Mouse (Mus musculus) MEL (cell line): ENCODE data around the gene Wdr86. TPM values are rescaled to one million over a fixed set of nuclear protein-coding genes. Genes with fewer than 3 reads are reported as not detected.

Source experiments
- DNase-seq: peaks from one replicate; pipeline ENCODE4 v3.0.0; 2011; ENCODE audit warnings: low read depth, low spot score
- H3K27ac ChIP-seq: 2 replicates; pipeline ENCODE4 v1.5.1; 2012; ENCODE audit warnings: low read depth, mild to moderate bottlenecking, control low read depth, low read length, moderate library complexity; ENCODE audit not compliant: control insufficient read depth
- H3K27me3 ChIP-seq, 2 experiments: fragments of 150-350 bp in 1 of 2; sonication (generic) in 1 of 2; 2 replicates each; pipeline ENCODE4 v1.6.1; 2012; ENCODE audit warnings: low read length in 2 of 2, mild to moderate bottlenecking in 2 of 2, improper control_type of control experiment in 1 of 2, moderate library complexity in 1 of 2; ENCODE audit not compliant: insufficient read depth in 2 of 2, control insufficient read depth in 1 of 2
- H3K36me3 ChIP-seq, 2 experiments: 2 replicates each; pipeline ENCODE4 v1.6.1; 2012 to 2014; ENCODE audit warnings: low read length in 2 of 2, improper control_type of control experiment in 1 of 2, inconsistent platforms in 1 of 2, mild to moderate bottlenecking in 1 of 2; ENCODE audit not compliant: insufficient read depth in 2 of 2, control insufficient read depth in 1 of 2
- H3K4me1 ChIP-seq, 2 experiments: fragments of 150-350 bp in 1 of 2; sonication (generic) in 1 of 2; 2 replicates each; pipeline ENCODE4 v1.6.1; 2012; ENCODE audit warnings: low read length in 2 of 2, improper control_type of control experiment in 1 of 2, mild to moderate bottlenecking in 1 of 2; ENCODE audit not compliant: insufficient read depth in 2 of 2, control insufficient read depth in 1 of 2
- H3K4me3 ChIP-seq, 2 experiments: fragments of 150-350 bp in 1 of 2; sonication (generic) in 1 of 2; 2 replicates each; pipeline ENCODE4 v1.5.1; 2012; ENCODE audit warnings: low read depth in 2 of 2, low read length in 2 of 2, mild to moderate bottlenecking in 2 of 2, moderate library complexity in 2 of 2, control low read depth in 1 of 2, improper control_type of control experiment in 1 of 2; ENCODE audit not compliant: control insufficient read depth in 1 of 2, insufficient read depth in 1 of 2
- H3K79me2 ChIP-seq: 2 replicates; pipeline ENCODE4 v1.6.1; 2012; ENCODE audit warnings: mild to moderate bottlenecking, low read length, moderate library complexity; ENCODE audit not compliant: control insufficient read depth, poor library complexity, insufficient read depth
- H3K9ac ChIP-seq: 2 replicates; pipeline ENCODE4 v1.6.1; 2012; ENCODE audit warnings: low read depth, mild to moderate bottlenecking, control low read depth, low read length, moderate library complexity; ENCODE audit not compliant: control insufficient read depth, poor library complexity, severe bottlenecking
- H3K9me3 ChIP-seq: fragments of 150-350 bp; sonication (generic); replicated peaks from 2 replicates; pipeline ENCODE4 v1.6.1; 2012; ENCODE audit warnings: mild to moderate bottlenecking, low read length, improper control_type of control experiment, moderate library complexity; ENCODE audit not compliant: insufficient read depth
- CHD1 ChIP-seq: IDR thresholded peaks from 2 replicates; pipeline ENCODE4 v1.6.1; 2012; ENCODE audit warnings: low read depth, mild to moderate bottlenecking, inconsistent platforms, low read length, improper control_type of control experiment
- CHD2 ChIP-seq: IDR thresholded peaks from 2 replicates; pipeline ENCODE4 v1.6.1; 2011; ENCODE audit warnings: low read length, improper control_type of control experiment
- CTCF ChIP-seq, 3 experiments: IDR thresholded peaks in 2 of 3; conservative IDR thresholded peaks in 1 of 3; 2 replicates each; pipeline ENCODE4 v1.5.1; 2011 to 2012; ENCODE audit warnings: low read length in 3 of 3, low read depth in 2 of 3, mild to moderate bottlenecking in 2 of 3, improper control_type of control experiment in 1 of 3, inconsistent platforms in 1 of 3, mixed read lengths in 1 of 3, moderate library complexity in 1 of 3; ENCODE audit not compliant: control insufficient read depth in 1 of 3, insufficient read depth in 1 of 3, poor library complexity in 1 of 3, severe bottlenecking in 1 of 3
- GABPA ChIP-seq: IDR thresholded peaks from 2 replicates; pipeline ENCODE4 v1.6.1; 2012; ENCODE audit warnings: low read depth, mild to moderate bottlenecking, inconsistent platforms, low read length, improper control_type of control experiment, moderate library complexity
- HCFC1 ChIP-seq: IDR thresholded peaks from 2 replicates; pipeline ENCODE4 v1.6.1; 2012; ENCODE audit warnings: low read depth, mild to moderate bottlenecking, inconsistent platforms, low read length, improper control_type of control experiment, moderate library complexity
- KAT2A ChIP-seq: conservative IDR thresholded peaks from 2 replicates; pipeline ENCODE4 v1.6.1; 2012; ENCODE audit warnings: low read depth, low read length, improper control_type of control experiment, inconsistent platforms
- MAX ChIP-seq: IDR thresholded peaks from 2 replicates; pipeline ENCODE4 v1.6.1; 2011; ENCODE audit warnings: low read length, improper control_type of control experiment
- MAZ ChIP-seq: IDR thresholded peaks from 2 replicates; pipeline ENCODE4 v1.6.1; 2012; ENCODE audit warnings: low read depth, mild to moderate bottlenecking, inconsistent platforms, low read length, improper control_type of control experiment
- MXI1 ChIP-seq: IDR thresholded peaks from 2 replicates; pipeline ENCODE4 v1.6.1; 2011; ENCODE audit warnings: mild to moderate bottlenecking, low read depth, low read length, improper control_type of control experiment
- NRF1 ChIP-seq: IDR thresholded peaks from 2 replicates; pipeline ENCODE4 v1.6.1; 2014; ENCODE audit warnings: low read depth, mild to moderate bottlenecking, inconsistent platforms, low read length, improper control_type of control experiment, moderate library complexity; ENCODE audit not compliant: poor library complexity, insufficient read depth, severe bottlenecking
- POLR2A ChIP-seq, 2 experiments: IDR thresholded peaks; 2 replicates each; pipeline ENCODE4 v1.6.1; 2011 to 2012; ENCODE audit warnings: low read length in 2 of 2, mild to moderate bottlenecking in 2 of 2, control low read depth in 1 of 2, improper control_type of control experiment in 1 of 2, low read depth in 1 of 2, moderate library complexity in 1 of 2; ENCODE audit not compliant: control insufficient read depth in 1 of 2, insufficient read depth in 1 of 2, poor library complexity in 1 of 2
- RAD21 ChIP-seq: IDR thresholded peaks from 2 replicates; pipeline ENCODE4 v1.6.1; 2011; ENCODE audit warnings: mild to moderate bottlenecking, low read depth, low read length, improper control_type of control experiment
- RCOR1 ChIP-seq: IDR thresholded peaks from 2 replicates; pipeline ENCODE4 v1.6.1; 2012; ENCODE audit warnings: low read depth, mild to moderate bottlenecking, inconsistent platforms, low read length, improper control_type of control experiment
- TAL1 ChIP-seq: IDR thresholded peaks from 2 replicates; pipeline ENCODE4 v1.6.1; 2012; ENCODE audit warnings: mild to moderate bottlenecking, inconsistent platforms, low read length, moderate library complexity, mixed read lengths
- TBP ChIP-seq: IDR thresholded peaks from 2 replicates; pipeline ENCODE4 v1.8.0; 2011; ENCODE audit warnings: low read depth, low read length, improper control_type of control experiment
- TCF12 ChIP-seq: IDR thresholded peaks from 2 replicates; pipeline ENCODE4 v1.6.1; 2014; ENCODE audit warnings: low read depth, mild to moderate bottlenecking, inconsistent platforms, low read length, improper control_type of control experiment, moderate library complexity
- UBTF ChIP-seq: IDR thresholded peaks from 2 replicates; pipeline ENCODE4 v1.6.1; 2012; ENCODE audit warnings: low read depth, mild to moderate bottlenecking, inconsistent platforms, low read length, improper control_type of control experiment, moderate library complexity, borderline replicate concordance; ENCODE audit not compliant: insufficient read depth
- USF1 ChIP-seq: IDR thresholded peaks from 2 replicates; pipeline ENCODE4 v1.6.1; 2014; ENCODE audit warnings: low read depth, mild to moderate bottlenecking, inconsistent platforms, low read length, improper control_type of control experiment, moderate library complexity
- USF2 ChIP-seq, 2 experiments: IDR thresholded peaks; 2 replicates each; pipeline ENCODE4 v1.6.1; 2011 to 2012; ENCODE audit warnings: improper control_type of control experiment in 2 of 2, low read length in 2 of 2, borderline replicate concordance in 1 of 2, inconsistent platforms in 1 of 2, low read depth in 1 of 2, mild to moderate bottlenecking in 1 of 2; ENCODE audit not compliant: insufficient read depth in 1 of 2
- ZC3H11A ChIP-seq: IDR thresholded peaks from 2 replicates; pipeline ENCODE4 v1.6.1; 2012; ENCODE audit warnings: low read depth, mild to moderate bottlenecking, inconsistent platforms, low read length, improper control_type of control experiment
- polyA plus RNA-seq, 2 experiments: library from polyadenylated mRNA; stranded (reverse) in 1 of 2; unstranded in 1 of 2; fragments of >175 nt in 1 of 2; fragments of >200 nt in 1 of 2; gene quantifications; 2 replicates each; pipeline versions ENCODE4 v1.2.1 to v1.2.4; 2012; ENCODE audit warnings: low replicate concordance in 2 of 2, low read depth in 1 of 2; ENCODE audit not compliant: insufficient read length in 2 of 2, insufficient read depth in 1 of 2, missing spikeins in 1 of 2
- total RNA-seq: library from RNA; depleted of rRNA; stranded (reverse); fragments of 300-350 nt; gene quantifications from 2 replicates; pipeline ENCODE4 v1.2.3, GENCODE M21; 2012

The Wdr86 gene
- total and polyA plus RNA-seq, 3 experiments, result not detected

GRCm38 (mm10) chr5:24747533-24747932, 17.0 kb upstream of the Wdr86 start:
- TF ChIP-seq TBP, result no peak
- TF ChIP-seq USF1, result no peak
- no peak for TF ChIP-seq ZC3H11A
- TF ChIP-seq RCOR1, result no peak
- H3K27ac ChIP-seq, result no peak overlapping the region
- peaks cover 7 to 11% of the 10 kb centered on the region in 2 experiments for H3K4me1 ChIP-seq
- H3K4me3 ChIP-seq, result no peak overlapping the region
- H3K9me3 ChIP-seq, result no peaks in the 10 kb centered on the region
- H3K36me3 ChIP-seq, result 0 out of 4 replicates have a peak, but pooled peaks cover 0 to 2% of the 10 kb centered on the region in 2 experiments
- no peak overlapping the region for H3K9ac ChIP-seq
- DNase-seq, result no peak
- peaks cover 0 to 6% of the 10 kb centered on the region in 2 experiments; a peak in 3 of 4 replicates for H3K27me3 ChIP-seq
- H3K79me2 ChIP-seq, result no peaks in the 10 kb centered on the region; the same call in 1 of the 2 replicates

DNA sequence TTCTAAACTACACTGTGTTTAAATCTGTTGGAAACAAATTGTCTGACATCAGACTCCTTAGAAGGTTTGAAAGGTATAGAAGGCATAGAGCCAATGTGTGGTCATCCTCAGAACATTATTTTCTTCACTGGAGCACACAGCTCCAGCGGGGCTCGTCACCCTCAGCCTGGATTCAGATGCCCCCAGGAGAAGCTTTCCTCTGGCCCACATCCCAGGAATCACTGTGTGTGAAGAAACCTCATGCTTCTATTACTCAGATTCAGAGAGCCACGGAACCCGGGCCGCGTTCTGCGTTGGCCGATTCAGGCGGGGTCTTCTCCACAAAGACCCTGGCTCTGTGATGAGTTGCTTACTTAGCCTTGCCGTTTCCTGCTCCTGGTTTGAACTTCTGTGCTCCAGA, 13.4 kb upstream of the Wdr86 start:
- Histone ChIP-seq H3K27ac (no peak overlapping the region), H3K9ac (no peak overlapping the region), H3K79me2 (no peaks in the 10 kb centered on the region), H3K9me3 (no peaks in the 10 kb centered on the region), H3K4me1 (no peaks in the 10 kb centered on the region), H3K27me3 (peaks cover 12 to 17% of the 10 kb centered on the region in 2 experiments), H3K4me3 (no peak overlapping the region), H3K36me3 (no peaks in the 10 kb centered on the region)
- TF ChIP-seq UBTF (no peak), CTCF (IDR thresholded peaks at IDR 0.05 in 2 of 3, conservative IDR thresholded peaks at IDR 0.05 in 1 of 3; ENCODE audit: control insufficient read depth in 1 of 3, insufficient read depth in 1 of 3, low read depth in 2 of 3, low read length in 3 of 3, poor library complexity in 1 of 3, severe bottlenecking in 1 of 3) (no peak), MXI1 (no peak), NRF1 (no peak), CHD1 (no peak), TAL1 (no peak), GABPA (no peak), MAZ (no peak), RAD21 (no peak), USF1 (no peak), HCFC1 (no peak), TCF12 (no peak), POLR2A (IDR thresholded peaks at IDR 0.05; ENCODE audit: control insufficient read depth in 1 of 2, insufficient read depth in 1 of 2, low read depth in 1 of 2, low read length in 2 of 2, poor library complexity in 1 of 2) (no peak), MAX (no peak), CHD2 (no peak), USF2 (IDR thresholded peaks at IDR 0.05; ENCODE audit: borderline replicate concordance in 1 of 2, insufficient read depth in 1 of 2, low read depth in 1 of 2, low read length in 2 of 2) (no peak), KAT2A (no peak)
- no peak for DNase-seq
